Mouse (Mus musculus): ENCODE measurements around the gene Ppp4r1.

DNA sequence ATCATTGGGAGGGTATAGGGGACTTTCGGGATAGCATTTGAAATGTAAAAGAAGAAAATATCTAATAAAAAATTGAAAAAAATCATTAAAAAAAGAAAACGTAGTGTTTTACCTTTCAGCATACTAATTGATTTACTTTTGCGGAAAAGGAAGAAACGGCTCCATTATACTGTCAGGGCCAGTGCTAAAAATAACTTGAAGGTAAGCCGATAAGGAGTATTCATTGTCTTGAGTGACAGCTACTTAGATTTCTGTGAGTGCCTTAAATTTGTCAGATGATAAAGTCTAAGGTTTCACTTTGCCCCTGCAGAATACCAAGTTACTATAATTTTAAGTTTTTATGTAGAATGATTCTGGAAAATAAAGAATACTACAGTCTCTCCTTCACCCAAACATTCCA, 37.8 kb downstream of the Ppp4r1 start:
- TF ChIP-seq CTCF (IDR thresholded peaks at IDR 0.05; ENCODE audit: insufficient read depth, low read length) (no peak), POLR2A (IDR thresholded peaks at IDR 0.05; ENCODE audit: borderline replicate concordance, extremely low read depth, low read depth, low read length) (no peak)

Data from lung, adult 2 months (tissue).